Mouse (Mus musculus) liver, adult 2 months (tissue): ENCODE data around the gene Ralgps2. TPM values are rescaled to one million over a fixed set of nuclear protein-coding genes. Genes with fewer than 3 reads are reported as not detected.

Experiments
- DNase-seq: peaks from one replicate; pipeline ENCODE4 v3.0.0-alpha.2; 2011; ENCODE audit warnings: low read depth, low spot score; ENCODE audit errors: extremely low read depth
- H3K27ac ChIP-seq: fragments of 200-500 bp; replicated peaks from 2 replicates; pipeline ENCODE4 v1.5.1; 2012; ENCODE audit warnings: low read depth, mild to moderate bottlenecking, control low read depth, inconsistent platforms, low read length; ENCODE audit not compliant: insufficient read depth
- H3K27me3 ChIP-seq: fragments of 200-500 bp; 2 replicates; pipeline ENCODE4 v1.6.1; 2012; ENCODE audit warnings: mild to moderate bottlenecking, moderate library complexity, low read length, inconsistent platforms; ENCODE audit not compliant: control insufficient read depth, insufficient read depth
- H3K36me3 ChIP-seq: fragments of 200-500 bp; 2 replicates; pipeline ENCODE4 v1.6.1; 2012; ENCODE audit warnings: low read length, inconsistent platforms; ENCODE audit not compliant: control insufficient read depth, insufficient read depth
- H3K4me1 ChIP-seq: fragments of 200-500 bp; 2 replicates; pipeline ENCODE4 v1.6.1; 2011; ENCODE audit warnings: low read length; ENCODE audit not compliant: control insufficient read depth, insufficient read depth
- H3K4me3 ChIP-seq: fragments of 200-500 bp; 2 replicates; pipeline ENCODE4 v1.5.1; 2011; ENCODE audit warnings: low read depth, mild to moderate bottlenecking, control low read depth, low read length, moderate library complexity; ENCODE audit not compliant: insufficient read depth
- H3K79me2 ChIP-seq: fragments of 200-500 bp; 2 replicates; pipeline ENCODE4 v1.6.1; 2012; ENCODE audit warnings: inconsistent platforms, mild to moderate bottlenecking, low read length, moderate library complexity; ENCODE audit not compliant: control insufficient read depth, insufficient read depth
- H3K9ac ChIP-seq: fragments of 200-500 bp; 2 replicates; pipeline ENCODE4 v1.6.1; 2012; ENCODE audit warnings: low read depth, mild to moderate bottlenecking, control low read depth, inconsistent platforms, low read length
- CTCF ChIP-seq: fragments of 200-500 bp; IDR thresholded peaks from 2 replicates; pipeline ENCODE4 v1.5.1; 2011; ENCODE audit warnings: low read depth, low read length, control low read depth
- POLR2A ChIP-seq: fragments of 200-500 bp; IDR thresholded peaks from 2 replicates; pipeline ENCODE4 v1.6.1; 2011; ENCODE audit warnings: low read length, control low read depth; ENCODE audit not compliant: insufficient read depth; ENCODE audit errors: extremely low read depth
- WGBS: fragments of 180-500 bp; shearing (Covaris S2); methylation state at CpG from one replicate; pipeline ENCODE4 v1.1.7; 2018; 5-methylcytosine and 5-hydroxymethylcytosine counted together
- polyA plus RNA-seq: library from polyadenylated mRNA; depleted of rRNA; stranded (reverse); fragments of >200 nt; gene quantifications from 2 replicates; pipeline ENCODE4 v1.2.3, GENCODE M21; 2012
- total RNA-seq: library from RNA; depleted of rRNA; stranded (reverse); fragments of >200 nt; gene quantifications from 2 replicates; pipeline ENCODE4 v1.2.3, GENCODE M21; 2014

Gene Ralgps2
- total and polyA plus RNA-seq, 2 experiments = 3.4 to 18.9 TPM

DNA sequence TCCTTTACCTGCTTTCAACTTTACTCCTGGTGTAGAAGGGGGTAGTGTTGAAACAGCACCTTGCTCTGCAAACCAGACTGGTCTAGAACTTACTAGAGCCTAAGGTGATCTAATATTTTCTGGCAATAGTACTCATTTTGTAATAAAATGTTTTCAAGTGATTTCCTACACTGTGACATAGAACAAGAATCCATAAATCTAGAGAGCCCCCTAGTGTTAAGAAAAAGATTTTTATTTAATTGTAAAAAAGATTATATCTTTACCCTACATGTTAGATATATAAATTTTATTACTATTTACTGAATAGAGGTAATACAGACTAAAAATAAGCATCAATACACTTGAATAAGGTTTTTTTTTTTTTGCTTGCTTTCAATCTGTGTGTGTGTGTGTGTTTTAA, 29.6 kb downstream of the Ralgps2 start:
- H3K9ac ChIP-seq = no peak overlapping the region
- no peaks in the 10 kb centered on the region for H3K27me3 ChIP-seq
- H3K27ac ChIP-seq = no peak overlapping the region
- H3K79me2 ChIP-seq = peaks cover 3% of the 10 kb centered on the region; the same call in 1 of the 2 replicates
- DNase-seq = no peak
- H3K36me3 ChIP-seq = peaks cover 2% of the 10 kb centered on the region; the same call in 1 of the 2 replicates
- TF ChIP-seq POLR2A (no peak), CTCF (no peak)
- H3K4me1 ChIP-seq = no peaks in the 10 kb centered on the region
- H3K4me3 ChIP-seq = no peak overlapping the region

DNA sequence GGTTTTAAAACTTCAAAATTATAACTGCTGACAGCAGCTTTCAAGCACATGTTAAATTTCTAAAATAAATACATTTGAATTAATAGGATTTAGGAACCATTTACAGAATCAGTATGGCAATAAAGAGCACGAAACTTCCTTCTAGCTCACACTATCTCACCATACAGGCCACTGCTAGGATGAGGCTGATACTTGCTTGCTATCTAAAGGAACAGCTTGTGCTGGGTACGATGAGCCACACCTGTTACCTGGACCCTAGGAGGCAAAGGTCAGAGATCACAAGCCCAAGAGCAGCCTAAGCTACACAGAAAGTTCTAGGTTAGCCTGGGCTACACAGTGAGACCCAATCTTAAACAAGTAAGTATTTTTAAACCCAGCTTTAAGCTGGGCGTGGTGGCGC, 30.2 kb downstream of the Ralgps2 start:
- no peaks in the 10 kb centered on the region for H3K4me1 ChIP-seq
- peaks cover 2% of the 10 kb centered on the region; the same call in 1 of the 2 replicates for H3K36me3 ChIP-seq
- TF ChIP-seq CTCF (no peak), POLR2A (no peak)
- no peak overlapping the region for H3K4me3 ChIP-seq
- 84% methylated on average over 4 of the region's 4 CpGs for WGBS
- H3K27ac ChIP-seq = no peak overlapping the region
- H3K79me2 ChIP-seq = peaks cover 3% of the 10 kb centered on the region; the same call in 1 of the 2 replicates
- no peaks in the 10 kb centered on the region for H3K27me3 ChIP-seq
- no peak overlapping the region for H3K9ac ChIP-seq
- DNase-seq = no peak

DNA sequence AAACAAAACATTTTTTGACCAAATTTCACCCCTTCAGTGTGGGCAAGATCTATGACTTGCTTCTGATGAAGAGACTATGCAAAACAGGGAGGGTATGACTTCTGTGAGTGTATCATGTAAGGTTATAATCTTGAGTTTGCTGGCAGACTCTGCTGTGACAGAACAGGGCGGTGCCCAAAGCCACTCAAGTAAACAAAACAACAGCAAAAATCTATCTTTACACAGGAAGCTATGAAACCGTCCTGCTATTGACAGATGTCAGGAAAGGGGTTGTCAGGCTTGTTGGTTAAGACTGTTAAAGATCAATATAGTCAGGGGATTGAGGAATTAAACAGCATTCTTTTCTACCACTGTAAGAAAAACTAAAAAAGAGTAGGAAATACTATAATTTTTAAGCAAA, 33.8 kb downstream of the Ralgps2 start:
- WGBS = 35% methylated on average over 2 of the region's 2 CpGs
- Histone ChIP-seq H3K27me3 (no peaks in the 10 kb centered on the region), H3K9ac (no peak overlapping the region), H3K79me2 (no peaks in the 10 kb centered on the region; the same call in 1 of the 2 replicates), H3K27ac (no peak overlapping the region), H3K4me1 (no peaks in the 10 kb centered on the region), H3K36me3 (peaks cover 2% of the 10 kb centered on the region; the same call in 1 of the 2 replicates), H3K4me3 (no peak overlapping the region)
- DNase-seq = no peak
- TF ChIP-seq CTCF (no peak), POLR2A (no peak)

DNA sequence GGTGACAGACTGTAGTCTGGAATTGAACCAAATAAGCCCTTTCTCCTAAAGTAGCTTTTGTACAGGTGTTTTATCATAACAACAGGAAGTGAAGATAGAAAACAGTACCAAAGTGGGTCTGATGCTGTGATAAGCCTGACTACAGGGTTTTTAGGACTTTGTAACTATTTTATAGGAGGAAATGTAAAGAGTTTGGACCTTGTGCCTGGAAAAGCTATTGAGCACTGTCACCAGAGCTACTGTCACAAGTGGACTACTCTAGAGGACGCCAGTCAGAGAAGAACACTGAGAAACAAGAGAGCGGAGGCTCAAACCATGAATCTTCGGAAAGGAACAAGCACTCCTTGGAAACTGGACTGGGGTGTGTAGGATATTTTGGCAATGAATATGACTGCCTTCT, 35.5 kb downstream of the Ralgps2 start:
- no peak for DNase-seq
- H3K9ac ChIP-seq = no peak overlapping the region
- no peak overlapping the region for H3K27ac ChIP-seq
- WGBS = 98% methylated on average over 3 of the region's 3 CpGs
- no peaks in the 10 kb centered on the region for H3K27me3 ChIP-seq
- peaks cover 2% of the 10 kb centered on the region for H3K36me3 ChIP-seq
- no peaks in the 10 kb centered on the region for H3K4me1 ChIP-seq
- TF ChIP-seq CTCF (no peak), POLR2A (no peak)
- no peaks in the 10 kb centered on the region; the same call in 1 of the 2 replicates for H3K79me2 ChIP-seq
- no peak overlapping the region for H3K4me3 ChIP-seq

DNA sequence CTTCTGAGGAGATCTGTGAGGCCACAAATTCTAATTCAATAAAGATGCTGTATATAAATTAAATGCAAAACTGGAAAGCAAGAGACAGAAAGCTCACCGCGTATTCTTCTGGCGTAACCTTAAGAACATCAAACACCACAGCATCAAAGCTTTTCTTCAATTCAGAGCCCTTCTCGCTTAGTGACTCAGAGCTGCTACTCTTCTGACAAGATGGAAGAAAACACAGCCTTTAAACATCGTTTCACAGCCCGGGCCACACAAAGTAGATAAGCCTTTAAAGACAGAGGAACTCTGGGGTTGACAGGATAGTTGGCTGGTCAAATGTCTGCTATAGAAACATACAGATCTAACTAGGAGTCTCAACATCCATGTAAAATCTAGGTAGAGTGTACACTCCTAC, 37.7 kb downstream of the Ralgps2 start:
- 94% methylated on average over 6 of the region's 6 CpGs for WGBS
- Histone ChIP-seq H3K27me3 (no peaks in the 10 kb centered on the region), H3K36me3 (peaks cover 5% of the 10 kb centered on the region), H3K4me1 (no peaks in the 10 kb centered on the region), H3K9ac (no peak overlapping the region), H3K4me3 (no peak overlapping the region), H3K27ac (no peak overlapping the region), H3K79me2 (no peaks in the 10 kb centered on the region; the same call in 1 of the 2 replicates)
- TF ChIP-seq POLR2A (no peak), CTCF (no peak)
- DNase-seq = no peak

DNA sequence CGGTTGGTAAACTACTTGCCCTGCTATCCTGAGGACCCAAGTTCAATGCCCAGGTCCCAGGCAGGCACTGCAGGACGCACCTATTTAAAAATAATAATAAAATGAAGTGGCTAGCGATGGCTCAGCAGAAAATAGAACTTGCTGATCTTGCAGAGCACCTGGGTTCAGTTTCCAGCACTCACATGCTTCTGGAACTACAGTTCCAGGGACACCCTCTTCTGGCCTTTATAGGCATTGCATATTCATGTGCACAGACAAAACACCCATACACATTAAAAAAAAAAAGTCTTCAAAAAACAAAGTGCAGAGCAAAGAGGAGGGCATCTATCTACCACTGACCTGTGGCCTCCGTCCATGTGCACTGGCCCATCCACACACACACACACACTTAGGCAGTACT, 47.9 kb downstream of the Ralgps2 start:
- 93% methylated on average over 4 of the region's 4 CpGs for WGBS

More for the DNA sequence above, 47.9 kb downstream of the Ralgps2 start:
- Histone ChIP-seq H3K9ac (no peak overlapping the region), H3K79me2 (no peaks in the 10 kb centered on the region), H3K36me3 (peaks cover 11% of the 10 kb centered on the region), H3K27me3 (no peaks in the 10 kb centered on the region), H3K4me3 (no peak overlapping the region), H3K4me1 (no peaks in the 10 kb centered on the region), H3K27ac (no peak overlapping the region)
- TF ChIP-seq CTCF (no peak), POLR2A (no peak)
- DNase-seq = peak; percentile 13
